Mouse (Mus musculus) layer of hippocampus, adult 9-10 months (tissue): Measurements from ENCODE around the gene Muc2.

Experiments used
- DNase-seq: peaks from one replicate; pipeline ENCODE4 v3.0.0; 2022; ENCODE audit warnings: low spot score

The Muc2 gene

GRCm38 (mm10) chr7:141770521-141770920 lies 80.4 kb downstream of the Muc2 start:
- no peak for DNase-seq

GRCm38 (mm10) chr7:141770988-141771387 lies 80.8 kb downstream of the Muc2 start:
- DNase-seq, result no peak

GRCm38 (mm10) chr7:141772058-141772557 lies 82.0 kb downstream of the Muc2 start:
- DNase-seq, result no peak

DNA sequence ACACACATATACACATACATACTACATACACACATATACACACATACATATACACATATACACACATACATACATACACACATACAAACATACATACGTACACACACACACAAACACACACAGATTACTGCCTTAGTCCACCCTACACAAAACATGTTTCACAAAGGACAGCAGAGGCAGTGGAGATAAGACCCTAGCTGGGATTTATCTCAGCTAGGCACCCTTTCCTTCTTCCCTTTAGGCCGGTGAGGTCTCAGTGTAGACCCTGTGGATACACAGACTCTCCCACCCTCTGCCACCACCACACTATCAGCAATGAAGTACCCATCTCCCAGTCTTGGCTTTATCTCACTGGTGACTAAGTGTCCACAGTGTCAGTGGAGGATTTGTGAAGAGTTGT lies 84.7 kb downstream of the Muc2 start:
- no peak for DNase-seq

DNA sequence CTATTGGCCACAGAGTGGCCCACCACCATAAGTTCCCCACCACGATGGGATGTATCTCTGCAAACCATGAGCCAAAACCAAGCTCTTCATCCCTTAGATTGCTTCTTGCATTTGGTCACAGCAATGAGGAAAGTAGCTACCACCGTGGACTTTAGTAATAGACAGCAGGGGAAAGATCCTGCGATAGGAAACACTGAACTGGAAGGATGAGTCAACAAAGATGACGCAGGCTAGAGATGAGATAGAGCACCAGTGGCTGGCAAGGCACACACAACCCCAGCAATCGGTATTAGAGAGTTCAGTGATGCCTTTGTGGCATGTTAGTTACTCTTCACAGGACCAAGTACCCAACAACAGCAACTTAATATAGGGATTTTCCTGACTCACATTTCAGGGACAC lies 86.1 kb downstream of the Muc2 start:
- DNase-seq, result no peak

- DNase-seq, result no peak
Measured at GRCm38 (mm10) chr7:141788677-141789452, 98.7 kb downstream of the Muc2 start, which contains the start of gene Muc5ac. Gene Muc5ac, plus strand, starts transcription at chr7:141788972.

DNA sequence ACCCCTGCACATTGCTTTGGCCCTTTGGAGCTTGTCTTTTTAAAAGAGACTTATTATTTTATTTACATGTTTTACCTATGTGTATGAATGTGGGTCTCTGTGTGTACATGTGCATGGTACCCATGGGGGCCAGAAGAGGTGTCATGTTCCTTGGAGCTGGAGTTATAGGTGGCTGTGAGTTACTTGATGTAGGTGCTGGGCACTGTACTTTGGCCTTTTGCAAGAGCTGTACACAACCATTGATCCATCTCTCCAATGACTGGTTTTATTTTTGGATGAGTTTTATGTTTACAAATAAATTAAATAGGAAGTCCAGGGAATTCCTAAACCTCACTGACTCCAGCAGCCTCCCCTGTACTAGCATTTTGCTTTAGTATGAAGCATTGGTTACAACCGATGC lies 104.1 kb downstream of the Muc2 start:
- no peak for DNase-seq

GRCm38 (mm10) chr7:141803206-141803605 lies 113.1 kb downstream of the Muc2 start:
- DNase-seq, result no peak
